Mouse (Mus musculus): ENCODE data around the gene Sh2d2a. TPM values are rescaled to one million over a fixed set of nuclear protein-coding genes. Genes with fewer than 3 reads are reported as not detected.
A peak's percentile ranks its signal among the peaks of the same experiment; 100 is the strongest.
"Not testable (repeated sequence)": the region's sequence is repeated elsewhere in the genome, so short reads cannot be mapped to it uniquely, and the experiment has no call there.

Sh2d2a gene
- polyA plus RNA-seq (2015; fragmentation: Nextera tagmentation; extraction: Ambion mirVana): not detected in 2 replicates

GRCm38 (mm10) chr3:87846650-87847110 is at the start of gene Sh2d2a:
Gene Sh2d2a, plus strand, starts transcription at chr3:87846755.
- Histone ChIP-seq H3K27ac (replicated peaks) (no peak within 1 kb of the TSS), H3K9ac (no peak within 1 kb of the TSS), H3K4me3 (no peak within 1 kb of the TSS), H3K36me3 (no peaks in the 10 kb centered on the region), H3K9me3 (no peaks in the 10 kb centered on the region), H3K4me1 (replicated peaks) (no peaks in the 10 kb centered on the region), H3K27me3 (no peaks in the 10 kb centered on the region), H3K4me2 (no peak within 1 kb of the TSS)
- no peak for ATAC-seq (ENCODE audit: low read depth)
- WGBS: 70% methylated on average over 7 of the region's 7 CpGs

- Histone ChIP-seq H3K9me3 (no peaks in the 10 kb centered on the region), H3K4me3 (no peak overlapping the region), H3K9ac (no peak overlapping the region), H3K4me2 (no peak overlapping the region), H3K27me3 (peaks cover 100% of the 10 kb centered on the region), H3K4me1 (replicated peaks) (peaks cover 28% of the 10 kb centered on the region), H3K27ac (replicated peaks) (no peak overlapping the region), H3K36me3 (no peaks in the 10 kb centered on the region)
- ATAC-seq (ENCODE audit: low read depth): no peak
- 62% methylated on average over 5 of the region's 5 CpGs for WGBS
Observed at GRCm38 (mm10) chr3:87801681-87802080, 44.9 kb upstream of the Sh2d2a start.

GRCm38 (mm10) chr3:87804038-87804677 is 42.4 kb upstream of the Sh2d2a start:
- WGBS: 4% methylated on average over 26 of the region's 26 CpGs
- Histone ChIP-seq H3K9ac (no peak overlapping the region; the same call in 1 of the 2 replicates), H3K9me3 (no peaks in the 10 kb centered on the region), H3K4me3 (peak overlapping the region; percentile 24), H3K27ac (replicated peaks) (no peak overlapping the region), H3K27me3 (peaks cover 99% of the 10 kb centered on the region), H3K36me3 (no peaks in the 10 kb centered on the region), H3K4me1 (replicated peaks) (peaks cover 14% of the 10 kb centered on the region), H3K4me2 (peak overlapping the region; percentile 49)
- ATAC-seq (ENCODE audit: low read depth): no peak

- peak overlapping the region; percentile 36 for H3K4me2 ChIP-seq
- H3K4me1 ChIP-seq (replicated peaks): peaks cover 12% of the 10 kb centered on the region; the same call in 1 of the 2 replicates
- WGBS: 4% methylated on average over 28 of the region's 28 CpGs
- H3K9me3 ChIP-seq: no peaks in the 10 kb centered on the region
- H3K36me3 ChIP-seq: no peaks in the 10 kb centered on the region
- H3K9ac ChIP-seq: no peak overlapping the region
- H3K27ac ChIP-seq (replicated peaks): no peak overlapping the region
- H3K4me3 ChIP-seq: no peak overlapping the region
- H3K27me3 ChIP-seq: peaks cover 92% of the 10 kb centered on the region
- peak; percentile 63; the same call in 1 of the 2 replicates for ATAC-seq (ENCODE audit: low read depth)
Observed at GRCm38 (mm10) chr3:87809322-87809962, 37.1 kb upstream of the Sh2d2a start.

- no peak overlapping the region for H3K27ac ChIP-seq (replicated peaks)
- WGBS: 88% methylated on average over 8 of the region's 8 CpGs
- H3K4me2 ChIP-seq: no peak overlapping the region
- H3K36me3 ChIP-seq: no peaks in the 10 kb centered on the region
- H3K27me3 ChIP-seq: peaks cover 92% of the 10 kb centered on the region
- peaks cover 16% of the 10 kb centered on the region; the same call in 1 of the 2 replicates for H3K4me1 ChIP-seq (replicated peaks)
- no peak overlapping the region for H3K9ac ChIP-seq
- no peaks in the 10 kb centered on the region for H3K9me3 ChIP-seq
- ATAC-seq (ENCODE audit: low read depth): no peak
- no peak overlapping the region for H3K4me3 ChIP-seq
Observed at GRCm38 (mm10) chr3:87811297-87811696, 35.3 kb upstream of the Sh2d2a start.

- Histone ChIP-seq H3K4me3 (no peak overlapping the region), H3K4me1 (replicated peaks) (peaks cover 18% of the 10 kb centered on the region; the same call in 1 of the 2 replicates), H3K27me3 (peaks cover 87% of the 10 kb centered on the region), H3K9me3 (no peaks in the 10 kb centered on the region), H3K4me2 (no peak overlapping the region), H3K36me3 (no peaks in the 10 kb centered on the region), H3K27ac (replicated peaks) (no peak overlapping the region), H3K9ac (no peak overlapping the region)
- WGBS: 77% methylated on average over 4 of the region's 4 CpGs
- no peak for ATAC-seq (ENCODE audit: low read depth)
Observed at GRCm38 (mm10) chr3:87812413-87812812, 34.1 kb upstream of the Sh2d2a start.

GRCm38 (mm10) chr3:87812873-87813272 is 33.7 kb upstream of the Sh2d2a start:
- Histone ChIP-seq H3K27me3 (peaks cover 87% of the 10 kb centered on the region), H3K4me2 (no peak overlapping the region)

GRCm38 (mm10) chr3:87816166-87816565 is 30.4 kb upstream of the Sh2d2a start:
- no peak overlapping the region for H3K9ac ChIP-seq
- H3K4me2 ChIP-seq: no peak overlapping the region
- 49% methylated on average over 6 of the region's 6 CpGs for WGBS
- H3K4me3 ChIP-seq: no peak overlapping the region
- peaks cover 55% of the 10 kb centered on the region for H3K27me3 ChIP-seq
- H3K36me3 ChIP-seq: no peaks in the 10 kb centered on the region
- peak overlapping the region; percentile 46; the same call in 1 of the 2 replicates for H3K27ac ChIP-seq (replicated peaks)
- 0 out of 2 replicates have a peak, but pooled peaks have one; percentile 7 for ATAC-seq (ENCODE audit: low read depth)
- no peaks in the 10 kb centered on the region for H3K9me3 ChIP-seq
- 0 out of 2 replicates have a peak, but pooled peaks cover 6% of the 10 kb centered on the region for H3K4me1 ChIP-seq (replicated peaks)

More at GRCm38 (mm10) chr3:87812873-87813272, 33.7 kb upstream of the Sh2d2a start:
- ATAC-seq (ENCODE audit: low read depth): no peak
- WGBS: 52% methylated on average over 10 of the region's 10 CpGs
- H3K9ac ChIP-seq: no peak overlapping the region
- no peaks in the 10 kb centered on the region for H3K36me3 ChIP-seq
- H3K9me3 ChIP-seq: no peaks in the 10 kb centered on the region
- no peak overlapping the region for H3K4me3 ChIP-seq
- H3K4me1 ChIP-seq (replicated peaks): peaks cover 18% of the 10 kb centered on the region; the same call in 1 of the 2 replicates
- no peak overlapping the region for H3K27ac ChIP-seq (replicated peaks)

GRCm38 (mm10) chr3:87816646-87817093 is 29.9 kb upstream of the Sh2d2a start:
- ATAC-seq (ENCODE audit: low read depth): peak; percentile 43; the same call in 1 of the 2 replicates
- no peaks in the 10 kb centered on the region for H3K9me3 ChIP-seq
- H3K4me2 ChIP-seq: no peak overlapping the region
- peak overlapping the region; percentile 46; the same call in 1 of the 2 replicates for H3K27ac ChIP-seq (replicated peaks)
- no peak overlapping the region for H3K4me3 ChIP-seq
- no peak overlapping the region for H3K9ac ChIP-seq
- 0 out of 2 replicates have a peak, but pooled peaks cover 6% of the 10 kb centered on the region for H3K4me1 ChIP-seq (replicated peaks)
- H3K27me3 ChIP-seq: peaks cover 50% of the 10 kb centered on the region
- no peaks in the 10 kb centered on the region for H3K36me3 ChIP-seq
- 7% methylated on average over 12 of the region's 12 CpGs for WGBS

- no peak overlapping the region for H3K4me2 ChIP-seq
- no peak for ATAC-seq (ENCODE audit: low read depth)
- H3K27me3 ChIP-seq: peaks cover 35% of the 10 kb centered on the region
- H3K27ac ChIP-seq (replicated peaks): no peak overlapping the region
- H3K4me3 ChIP-seq: no peak overlapping the region
- 0 out of 2 replicates have a peak, but pooled peaks cover 6% of the 10 kb centered on the region for H3K4me1 ChIP-seq (replicated peaks)
- H3K36me3 ChIP-seq: no peaks in the 10 kb centered on the region
- 54% methylated on average over 12 of the region's 12 CpGs for WGBS
- no peaks in the 10 kb centered on the region for H3K9me3 ChIP-seq
- no peak overlapping the region; the same call in 1 of the 2 replicates for H3K9ac ChIP-seq
Observed at GRCm38 (mm10) chr3:87818226-87818625, 28.3 kb upstream of the Sh2d2a start.

GRCm38 (mm10) chr3:87824206-87824605 is 22.3 kb upstream of the Sh2d2a start, which contains the start of gene Pear1:
Gene Pear1, minus strand, starts transcription at chr3:87824306.
- WGBS: 96% methylated on average over 1 of the region's 1 CpGs
- H3K4me1 ChIP-seq (replicated peaks): not testable (repeated sequence)

GRCm38 (mm10) chr3:87828435-87828834 is 18.1 kb upstream of the Sh2d2a start:
- H3K4me3 ChIP-seq: no peak overlapping the region
- H3K9ac ChIP-seq: no peak overlapping the region
- H3K4me1 ChIP-seq (replicated peaks): no peaks in the 10 kb centered on the region
- no peak overlapping the region for H3K4me2 ChIP-seq
- no peaks in the 10 kb centered on the region for H3K9me3 ChIP-seq
- 43% methylated on average over 4 of the region's 4 CpGs for WGBS
- no peak for ATAC-seq (ENCODE audit: low read depth)
- H3K36me3 ChIP-seq: no peaks in the 10 kb centered on the region
- H3K27ac ChIP-seq (replicated peaks): no peak overlapping the region
- peaks cover 6% of the 10 kb centered on the region for H3K27me3 ChIP-seq

More at GRCm38 (mm10) chr3:87824206-87824605, 22.3 kb upstream of the Sh2d2a start, which contains the start of gene Pear1:
- not testable (repeated sequence) for H3K27me3 ChIP-seq; H3K4me3 ChIP-seq; ATAC-seq (ENCODE audit: low read depth); H3K9me3 ChIP-seq; H3K9ac ChIP-seq; H3K36me3 ChIP-seq; H3K27ac ChIP-seq (replicated peaks); H3K4me2 ChIP-seq
